Mouse (Mus musculus): ENCODE measurements at regions not wholly inside any gene's neighbourhood (a gene's known extent, or its start where the extent isn't known, plus 50 kb on each side); places are given as distances from the start of the nearest gene placed in this dataset.

DNA sequence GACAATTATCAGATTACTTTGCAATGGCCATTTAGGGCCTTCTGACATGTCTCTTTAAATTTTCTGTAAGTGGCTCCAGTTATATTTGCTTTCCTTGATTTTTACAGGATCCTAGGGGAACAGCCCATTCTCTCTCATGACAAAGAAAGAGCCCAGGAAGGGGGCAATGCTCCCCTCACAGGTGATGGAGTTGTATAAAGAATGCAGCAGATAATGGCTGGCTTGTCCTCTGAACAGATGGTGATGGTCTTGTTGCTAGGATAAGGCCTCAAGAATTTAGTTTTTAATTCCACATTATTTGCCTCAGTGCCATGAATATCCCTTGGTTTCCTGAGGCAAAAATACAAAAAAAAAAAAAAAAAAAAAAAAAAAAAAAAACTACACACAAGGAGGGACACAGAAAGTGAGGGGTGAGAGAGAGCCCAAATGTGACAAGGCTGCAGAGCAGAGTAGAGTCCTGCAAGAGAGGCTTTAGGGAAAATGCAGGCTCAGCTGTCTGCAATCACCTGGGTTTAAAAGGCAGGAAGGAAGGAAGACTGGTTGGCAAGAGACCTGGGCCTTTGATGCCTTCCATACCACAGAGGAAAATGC lies 272.8 kb upstream of the Zeb2 start:
- ATAC-seq (ENCODE audit: low FRiP score, low read depth): no peak
- Histone ChIP-seq H3K4me3 (no peak overlapping the region), H3K36me3 (no peaks in the 10 kb centered on the region), H3K27ac (replicated peaks) (no peak overlapping the region), H3K9me3 (no peaks in the 10 kb centered on the region), H3K27me3 (no peaks in the 10 kb centered on the region), H3K4me2 (no peak overlapping the region), H3K4me1 (replicated peaks) (no peaks in the 10 kb centered on the region), H3K9ac (no peak overlapping the region)

DNA sequence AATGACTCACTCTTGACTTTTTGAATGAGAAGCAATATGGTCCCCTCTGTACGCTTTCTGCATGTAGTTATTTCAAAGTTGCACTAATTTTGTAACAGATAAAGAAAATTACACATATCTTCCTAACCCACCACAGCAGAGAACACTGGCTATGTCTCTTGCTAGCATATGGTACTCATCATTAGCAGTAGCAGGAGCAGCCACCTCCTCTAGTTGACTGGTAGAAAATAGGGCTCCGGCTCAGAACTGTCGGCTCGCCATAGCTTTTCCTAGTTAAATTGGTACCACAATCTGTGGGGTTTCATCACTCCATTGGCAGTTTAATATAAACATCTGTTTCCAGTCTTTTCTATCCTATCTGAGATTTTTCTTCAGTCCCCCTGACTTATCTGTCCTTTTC lies 254.1 kb upstream of the Zeb2 start:
- 92% methylated on average over 4 of the region's 4 CpGs for WGBS
- Histone ChIP-seq H3K27ac (replicated peaks) (no peak overlapping the region), H3K4me3 (no peak overlapping the region), H3K9me3 (no peaks in the 10 kb centered on the region), H3K9ac (no peak overlapping the region), H3K4me2 (no peak overlapping the region), H3K36me3 (no peaks in the 10 kb centered on the region), H3K4me1 (replicated peaks) (no peaks in the 10 kb centered on the region), H3K27me3 (no peaks in the 10 kb centered on the region)
- no peak for ATAC-seq (ENCODE audit: low FRiP score, low read depth)

DNA sequence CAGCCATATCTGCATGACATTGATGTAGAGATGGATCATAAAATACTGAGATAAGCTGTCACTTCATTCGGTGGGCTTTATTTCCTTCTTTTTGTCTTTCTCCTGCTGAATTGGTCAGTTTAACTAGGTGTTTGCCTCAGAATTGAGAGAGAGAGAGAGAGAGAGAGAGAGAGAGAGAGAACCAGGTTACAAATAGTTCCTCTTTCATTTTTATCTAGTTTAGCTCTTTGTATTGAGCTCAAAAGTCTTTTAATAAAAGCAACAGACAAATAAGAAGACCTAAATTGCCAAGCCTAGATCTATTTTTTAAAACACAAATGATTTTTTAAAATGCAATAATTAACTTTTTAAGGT lies 253.4 kb upstream of the Zeb2 start:
- 76% methylated on average over 1 of the region's 1 CpGs for WGBS
- Histone ChIP-seq H3K27me3 (no peaks in the 10 kb centered on the region), H3K4me1 (replicated peaks) (no peaks in the 10 kb centered on the region), H3K4me3 (no peak overlapping the region), H3K27ac (replicated peaks) (no peak overlapping the region), H3K9me3 (no peaks in the 10 kb centered on the region), H3K4me2 (no peak overlapping the region), H3K9ac (no peak overlapping the region), H3K36me3 (no peaks in the 10 kb centered on the region)
- no peak for ATAC-seq (ENCODE audit: low FRiP score, low read depth)

DNA sequence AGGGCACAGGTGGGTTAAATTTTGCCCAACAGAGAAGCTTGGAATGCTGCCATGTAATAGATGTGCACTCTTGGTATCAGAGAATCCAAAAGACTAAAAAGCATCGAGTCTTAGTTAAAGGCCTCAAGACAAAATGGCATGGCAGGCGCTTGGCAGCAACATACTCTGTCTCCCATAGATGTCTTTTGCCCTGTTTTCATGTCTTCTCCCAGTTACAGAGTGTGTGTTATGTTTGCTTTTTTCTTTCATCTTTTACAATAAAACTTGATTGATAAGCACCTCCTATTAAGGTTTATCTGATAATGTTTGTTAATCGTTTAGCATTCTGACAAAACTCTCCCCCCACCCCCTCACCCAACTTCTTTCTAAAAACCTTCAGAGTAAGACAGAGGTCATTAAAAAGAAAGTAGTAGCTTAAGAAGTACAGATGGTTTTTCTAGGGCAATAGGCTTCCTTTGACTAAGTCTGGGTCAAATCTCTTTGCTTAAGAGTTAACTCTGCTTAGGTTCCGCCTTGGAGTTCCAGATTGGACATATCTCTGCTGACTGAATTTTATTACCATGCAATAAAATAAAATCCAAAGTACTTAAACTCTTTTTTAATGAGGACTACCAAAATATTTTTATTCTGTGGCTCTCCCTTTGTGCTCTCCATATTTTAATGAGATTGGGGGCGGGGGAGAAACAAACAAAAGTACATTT lies 252.9 kb upstream of the Zeb2 start:
- H3K9ac ChIP-seq: no peak overlapping the region
- no peak overlapping the region for H3K4me2 ChIP-seq
- H3K27me3 ChIP-seq: no peaks in the 10 kb centered on the region
- H3K27ac ChIP-seq (replicated peaks): no peak overlapping the region
- no peaks in the 10 kb centered on the region for H3K4me1 ChIP-seq (replicated peaks)
- ATAC-seq (ENCODE audit: low FRiP score, low read depth): no peak
- H3K4me3 ChIP-seq: no peak overlapping the region
- 86% methylated on average over 5 of the region's 5 CpGs for WGBS
- H3K9me3 ChIP-seq: no peaks in the 10 kb centered on the region
- no peaks in the 10 kb centered on the region for H3K36me3 ChIP-seq

DNA sequence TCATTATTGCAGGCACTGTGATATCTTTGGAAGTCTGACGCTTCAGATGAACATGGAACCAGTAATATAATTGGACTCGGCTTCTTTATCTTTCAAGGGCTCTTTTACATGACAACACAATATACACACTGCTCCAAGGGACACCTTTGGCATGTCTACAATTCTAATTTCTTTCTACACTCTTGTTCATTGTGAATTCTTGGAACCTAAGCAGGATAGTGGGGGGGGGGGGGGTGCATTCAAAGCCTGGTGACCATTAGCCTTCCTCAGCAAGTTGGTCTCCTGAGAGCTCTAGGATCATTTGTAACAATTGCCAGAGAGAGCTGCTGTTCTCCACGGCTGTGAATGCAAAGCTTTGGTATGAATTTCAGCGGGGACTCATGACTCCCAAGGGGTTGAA lies 252.2 kb upstream of the Zeb2 start:
- H3K27me3 ChIP-seq: no peaks in the 10 kb centered on the region
- no peak for ATAC-seq (ENCODE audit: low FRiP score, low read depth)

DNA sequence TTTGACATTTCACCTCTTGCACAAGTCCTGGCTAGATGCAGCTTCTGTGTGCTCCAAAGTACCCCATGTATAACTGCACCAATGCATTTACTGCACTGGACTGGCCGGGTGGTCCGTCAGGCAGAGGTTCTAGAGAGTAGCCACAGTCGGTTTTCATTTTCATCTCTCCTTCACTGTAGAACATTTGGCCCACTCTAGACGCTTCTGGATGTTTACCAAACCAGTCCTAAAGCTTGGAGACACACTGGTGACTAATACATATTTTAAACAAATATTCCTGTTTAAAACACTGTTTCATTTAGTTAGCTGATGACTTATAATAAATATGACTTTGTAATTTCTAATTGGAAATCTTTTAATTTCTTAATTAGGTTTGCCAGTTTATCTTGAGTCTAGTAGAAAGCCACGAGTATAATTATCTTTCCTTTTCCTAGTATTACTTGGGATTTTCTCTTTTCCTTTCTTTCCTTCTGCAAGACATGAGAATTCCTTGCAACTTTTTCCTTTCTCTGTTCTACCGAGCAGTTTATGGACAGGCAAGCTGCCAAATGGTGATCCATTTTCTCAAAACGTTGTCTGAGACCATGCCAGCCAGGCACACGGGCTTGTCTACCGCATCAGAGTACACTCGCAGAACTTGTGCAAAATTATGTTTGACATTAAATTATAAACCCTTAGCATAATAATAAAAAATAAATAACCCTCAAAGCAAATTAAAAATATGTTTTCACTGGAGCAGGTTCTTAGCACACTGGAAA lies 250.4 kb upstream of the Zeb2 start:
- Histone ChIP-seq H3K4me3 (no peak overlapping the region), H3K4me1 (replicated peaks) (no peaks in the 10 kb centered on the region), H3K27me3 (no peaks in the 10 kb centered on the region), H3K27ac (replicated peaks) (no peak overlapping the region), H3K4me2 (no peak overlapping the region), H3K9me3 (no peaks in the 10 kb centered on the region), H3K9ac (no peak overlapping the region), H3K36me3 (no peaks in the 10 kb centered on the region)
- no peak for ATAC-seq (ENCODE audit: low FRiP score, low read depth)
- 79% methylated on average over 10 of the region's 10 CpGs for WGBS

More for the DNA sequence above, 252.2 kb upstream of the Zeb2 start:
- 58% methylated on average over 4 of the region's 4 CpGs for WGBS
- no peaks in the 10 kb centered on the region for H3K4me1 ChIP-seq (replicated peaks)
- H3K9ac ChIP-seq: no peak overlapping the region
- H3K4me3 ChIP-seq: no peak overlapping the region
- H3K9me3 ChIP-seq: no peaks in the 10 kb centered on the region
- no peak overlapping the region for H3K27ac ChIP-seq (replicated peaks)
- no peaks in the 10 kb centered on the region for H3K36me3 ChIP-seq
- H3K4me2 ChIP-seq: no peak overlapping the region

DNA sequence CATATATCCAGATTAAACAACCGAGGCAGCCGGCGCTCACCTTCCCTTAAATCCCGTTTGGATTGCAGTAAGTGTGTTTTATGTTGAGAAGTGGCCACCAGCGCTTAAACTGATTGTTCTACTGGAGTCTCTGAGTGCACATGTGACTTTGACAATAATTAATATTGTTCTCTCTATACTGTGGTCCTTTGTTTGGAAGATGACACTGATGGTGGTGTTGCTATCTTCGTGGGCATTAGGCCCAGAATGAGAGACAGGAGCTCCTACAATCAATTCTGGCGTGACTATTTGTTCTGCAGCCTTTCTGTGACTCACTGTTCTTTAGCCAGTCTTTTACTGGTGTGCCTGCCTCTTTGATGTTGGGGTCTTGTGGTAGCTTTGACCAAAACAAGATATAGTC lies 240.1 kb upstream of the Zeb2 start:
- WGBS: 72% methylated on average over 7 of the region's 7 CpGs
- Histone ChIP-seq H3K27me3 (no peaks in the 10 kb centered on the region), H3K4me1 (replicated peaks) (no peaks in the 10 kb centered on the region), H3K9ac (no peak overlapping the region), H3K4me2 (no peak overlapping the region), H3K9me3 (no peaks in the 10 kb centered on the region), H3K36me3 (no peaks in the 10 kb centered on the region), H3K27ac (replicated peaks) (no peak overlapping the region), H3K4me3 (no peak overlapping the region)
- ATAC-seq (ENCODE audit: low FRiP score, low read depth): no peak

DNA sequence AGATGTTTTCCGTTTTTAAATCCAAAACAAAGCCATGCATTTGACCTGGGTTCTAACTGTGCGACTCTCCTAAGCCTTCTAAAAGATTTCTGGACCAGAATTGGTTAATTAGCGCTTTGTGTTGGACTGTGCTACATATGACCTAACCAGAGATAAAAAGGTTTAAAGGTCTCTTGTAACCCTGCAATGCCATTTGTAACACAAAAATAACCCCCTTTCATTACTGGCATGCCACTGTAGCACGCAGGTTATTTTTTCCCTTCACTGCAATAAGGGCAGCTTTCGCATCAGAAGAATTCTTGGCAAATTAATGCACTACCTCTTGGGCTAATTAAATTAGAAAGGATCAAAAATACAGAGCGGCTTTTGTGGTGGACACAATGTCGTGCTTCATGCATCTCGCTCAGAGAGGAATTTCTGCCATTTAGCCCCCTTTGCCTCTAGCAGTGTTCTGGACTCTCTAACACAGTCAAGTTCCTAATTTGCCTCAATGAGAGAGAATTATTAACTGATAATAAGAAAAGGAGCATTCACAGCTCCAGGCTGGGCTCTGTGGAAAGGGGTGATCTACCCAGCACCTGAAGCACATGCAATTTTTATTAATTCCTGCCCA lies 239.5 kb upstream of the Zeb2 start:
- WGBS: 68% methylated on average over 8 of the region's 8 CpGs
- no peak overlapping the region for H3K9ac ChIP-seq
- no peak for ATAC-seq (ENCODE audit: low FRiP score, low read depth)
- H3K4me1 ChIP-seq (replicated peaks): no peaks in the 10 kb centered on the region
- H3K27ac ChIP-seq (replicated peaks): no peak overlapping the region
- H3K4me2 ChIP-seq: no peak overlapping the region
- no peaks in the 10 kb centered on the region for H3K36me3 ChIP-seq
- H3K27me3 ChIP-seq: no peaks in the 10 kb centered on the region
- H3K9me3 ChIP-seq: no peaks in the 10 kb centered on the region
- no peak overlapping the region for H3K4me3 ChIP-seq

DNA sequence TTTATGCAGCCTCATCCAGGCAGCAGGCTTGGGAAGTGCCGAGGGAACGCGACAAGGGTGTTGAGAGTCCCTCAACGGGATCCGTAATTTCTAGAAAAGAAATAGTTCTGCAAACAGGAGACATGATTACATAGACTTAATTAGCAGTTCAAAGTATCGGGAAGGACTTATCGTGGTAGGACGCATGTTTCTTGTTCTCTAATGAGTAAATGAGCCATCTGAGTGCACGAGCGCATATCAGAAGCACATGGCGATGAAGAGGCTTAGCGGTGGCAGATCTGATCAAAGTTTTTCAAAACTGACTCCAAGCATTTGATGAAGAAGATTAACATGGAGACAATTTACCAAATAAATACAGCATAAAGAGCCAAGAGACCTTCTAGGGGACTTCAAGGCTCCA lies 238.8 kb upstream of the Zeb2 start:
- no peaks in the 10 kb centered on the region for H3K27me3 ChIP-seq
- H3K4me3 ChIP-seq: no peak overlapping the region
- H3K4me1 ChIP-seq (replicated peaks): no peaks in the 10 kb centered on the region
- H3K27ac ChIP-seq (replicated peaks): no peak overlapping the region
- H3K4me2 ChIP-seq: no peak overlapping the region
- no peaks in the 10 kb centered on the region for H3K9me3 ChIP-seq
- no peak overlapping the region for H3K9ac ChIP-seq
- WGBS: 95% methylated on average over 12 of the region's 12 CpGs
- ATAC-seq (ENCODE audit: low FRiP score, low read depth): no peak
- no peaks in the 10 kb centered on the region for H3K36me3 ChIP-seq

DNA sequence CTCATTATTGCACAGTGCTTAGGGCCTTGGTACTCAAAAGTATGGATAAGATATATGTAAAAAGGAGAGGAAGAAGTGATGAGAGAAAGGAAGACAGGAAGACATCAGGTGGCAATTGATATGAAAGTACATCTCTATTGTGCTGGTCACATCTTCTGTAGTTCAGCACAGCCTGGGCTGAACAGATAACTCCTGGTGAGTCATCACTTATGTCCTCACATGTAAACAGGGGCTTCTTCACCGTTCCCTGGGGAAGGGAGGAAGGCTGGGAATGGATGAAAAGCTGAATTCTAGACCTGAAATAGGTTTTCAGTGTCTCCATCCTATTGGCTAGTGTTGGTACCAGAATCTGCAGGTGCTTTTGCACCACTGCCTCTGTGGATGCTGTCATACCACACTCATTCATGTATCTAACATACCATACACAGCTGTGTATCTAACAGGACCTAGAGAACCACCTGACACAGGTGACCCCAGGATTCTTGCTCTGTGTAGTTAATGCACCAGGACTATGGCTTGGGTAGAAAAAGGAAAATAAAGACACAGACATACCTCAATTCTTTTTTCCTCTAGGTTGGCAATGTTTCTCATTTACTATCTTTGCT lies 234.4 kb upstream of the Zeb2 start:
- no peaks in the 10 kb centered on the region for H3K4me1 ChIP-seq (replicated peaks)
- no peaks in the 10 kb centered on the region for H3K9me3 ChIP-seq
- no peaks in the 10 kb centered on the region for H3K27me3 ChIP-seq
- no peak overlapping the region for H3K27ac ChIP-seq (replicated peaks)
- no peak overlapping the region for H3K4me2 ChIP-seq
- no peak overlapping the region for H3K9ac ChIP-seq
- 86% methylated on average over 1 of the region's 1 CpGs for WGBS
- H3K4me3 ChIP-seq: no peak overlapping the region
- no peak for ATAC-seq (ENCODE audit: low FRiP score, low read depth)
- H3K36me3 ChIP-seq: no peaks in the 10 kb centered on the region

DNA sequence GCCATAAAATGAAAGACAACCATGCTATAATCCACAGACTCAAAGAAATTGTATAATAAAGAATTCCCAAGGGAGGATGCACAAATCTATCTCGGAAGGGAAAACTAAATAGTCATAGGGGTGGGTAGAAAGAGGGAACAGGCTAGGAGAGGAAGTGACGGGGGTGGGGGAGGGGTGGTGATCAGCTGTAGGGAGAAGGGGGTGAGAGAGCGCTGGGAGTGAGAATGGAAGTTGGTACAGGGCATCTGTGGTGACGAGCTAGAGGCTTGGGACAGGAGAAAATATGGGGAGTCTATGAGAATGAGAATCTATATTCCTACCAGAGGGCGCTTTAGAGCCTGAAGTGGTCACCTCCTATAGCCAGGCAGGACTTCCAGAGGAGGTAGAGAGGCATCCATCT lies 229.2 kb upstream of the Zeb2 start:
- Histone ChIP-seq H3K4me2 (no peak overlapping the region), H3K36me3 (no peaks in the 10 kb centered on the region), H3K9me3 (no peaks in the 10 kb centered on the region), H3K4me1 (replicated peaks) (no peaks in the 10 kb centered on the region), H3K9ac (no peak overlapping the region), H3K27ac (replicated peaks) (no peak overlapping the region), H3K4me3 (no peak overlapping the region), H3K27me3 (no peaks in the 10 kb centered on the region)
- ATAC-seq (ENCODE audit: low FRiP score, low read depth): no peak
- 81% methylated on average over 5 of the region's 5 CpGs for WGBS

DNA sequence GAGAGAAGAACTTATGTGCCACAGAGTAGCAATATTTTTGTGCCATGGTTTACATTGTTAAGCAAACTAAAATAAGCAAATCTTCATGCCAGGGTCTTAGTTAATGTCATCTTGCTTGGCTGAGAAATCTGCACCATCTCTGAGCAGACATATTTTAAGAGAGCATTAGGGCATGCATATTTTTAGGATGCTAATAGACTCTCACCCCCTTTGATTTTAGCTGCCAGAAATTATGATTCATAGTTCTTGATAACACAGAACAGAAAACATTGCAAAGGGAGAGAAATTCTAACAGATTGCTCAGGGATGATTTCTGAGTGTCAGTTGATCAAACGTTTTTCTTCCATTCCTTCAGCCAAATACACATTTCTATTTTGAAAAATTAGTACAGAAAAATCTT lies 222.7 kb upstream of the Zeb2 start:
- no peaks in the 10 kb centered on the region for H3K9me3 ChIP-seq
- H3K4me1 ChIP-seq (replicated peaks): no peaks in the 10 kb centered on the region
- ATAC-seq (ENCODE audit: low FRiP score, low read depth): no peak
- H3K9ac ChIP-seq: no peak overlapping the region
- 84% methylated on average over 1 of the region's 1 CpGs for WGBS
- no peak overlapping the region for H3K4me2 ChIP-seq
- no peaks in the 10 kb centered on the region for H3K36me3 ChIP-seq
- H3K4me3 ChIP-seq: no peak overlapping the region
- H3K27ac ChIP-seq (replicated peaks): no peak overlapping the region
- H3K27me3 ChIP-seq: no peaks in the 10 kb centered on the region

Data from hindbrain, embryonic 15.5 days (tissue).